Mouse (Mus musculus): ENCODE data around the gene Ism1.

DNA sequence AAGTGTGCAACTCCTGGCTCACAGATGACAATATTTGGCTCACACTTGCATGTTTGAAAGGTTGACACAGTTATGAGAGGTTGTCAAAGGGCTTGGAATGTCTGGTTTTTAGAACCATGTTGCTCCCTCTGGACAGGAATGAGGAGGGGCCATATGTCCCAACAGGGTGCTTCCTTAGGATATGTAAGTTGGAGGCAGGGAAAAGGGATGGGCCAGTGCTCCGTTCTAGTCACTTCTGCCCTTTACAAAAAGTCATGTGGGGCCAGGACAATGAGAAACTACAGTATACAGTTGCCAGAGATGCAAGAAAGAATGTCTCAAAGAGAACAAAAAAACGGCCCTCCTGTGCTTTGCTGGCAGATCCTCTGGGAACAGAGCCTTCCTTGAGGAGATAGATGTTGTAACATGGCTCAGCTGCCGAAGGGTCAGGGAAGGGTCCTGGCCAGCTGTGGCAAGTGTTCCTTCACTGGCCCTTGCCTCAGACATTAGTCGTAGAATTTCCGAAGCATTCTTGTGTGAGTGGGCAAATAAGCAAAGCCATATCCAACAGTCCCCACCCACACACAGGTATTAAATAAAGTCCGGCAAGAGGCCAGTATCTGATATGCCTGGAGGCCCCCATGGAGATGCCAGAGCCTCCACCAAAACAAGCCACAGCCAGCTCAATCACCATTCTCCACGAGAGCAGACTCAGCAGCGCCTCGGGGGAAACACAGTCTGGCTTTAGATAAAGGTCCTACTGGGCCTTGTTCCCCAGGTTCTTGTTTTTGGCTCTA lies 114.6 kb downstream of the Ism1 start:
- TF ChIP-seq CTCF (IDR thresholded peaks at IDR 0.05; ENCODE audit: low read depth) (no peak), EP300 (optimal IDR thresholded peaks at IDR 0.05) (no peak)
